Mouse (Mus musculus) embryonic facial prominence, embryonic 12.5 days (tissue): ENCODE measurements around the gene Plk3. TPM values are rescaled to one million over a fixed set of nuclear protein-coding genes. Genes with fewer than 3 reads are reported as not detected.
"Not testable (repeated sequence)": the region's sequence is repeated elsewhere in the genome, so short reads cannot be mapped to it uniquely, and the experiment has no call there.

Experiments used
- ATAC-seq: fragments of 200-750 bp; cut with Nextera tagmentation; 2 replicates; pipeline ENCODE4 v1.8.0; 2017; ENCODE audit not compliant: insufficient number of reproducible peaks, insufficient read depth, low FRiP score, low TSS enrichment
- H3K27ac ChIP-seq: fragments of 300-500 bp; sonication (generic); 2 replicates; pipeline ENCODE4 v1.5.1; 2016; ENCODE audit warnings: mild to moderate bottlenecking
- H3K27me3 ChIP-seq: fragments of 300-500 bp; sonication (generic); 2 replicates; pipeline ENCODE4 v1.6.1; 2016; ENCODE audit warnings: mild to moderate bottlenecking, moderate library complexity
- H3K36me3 ChIP-seq: fragments of 300-500 bp; sonication (generic); 2 replicates; pipeline ENCODE4 v1.6.1; 2016; ENCODE audit warnings: mild to moderate bottlenecking
- H3K4me1 ChIP-seq: fragments of 300-500 bp; sonication (generic); 2 replicates; pipeline ENCODE4 v1.6.1; 2016
- H3K4me2 ChIP-seq: fragments of 300-500 bp; sonication (generic); replicated peaks from 2 replicates; pipeline ENCODE4 v1.6.1; 2016; ENCODE audit warnings: mild to moderate bottlenecking, moderate library complexity
- H3K4me3 ChIP-seq: fragments of 300-500 bp; sonication (generic); 2 replicates; pipeline ENCODE4 v1.5.1; 2016; ENCODE audit warnings: mild to moderate bottlenecking
- H3K9ac ChIP-seq: fragments of 300-500 bp; sonication (generic); 2 replicates; pipeline ENCODE4 v1.6.1; 2016; ENCODE audit warnings: mild to moderate bottlenecking, moderate library complexity
- H3K9me3 ChIP-seq: fragments of 300-500 bp; sonication (generic); 2 replicates; pipeline ENCODE4 v1.6.1; 2016; ENCODE audit warnings: mild to moderate bottlenecking, moderate library complexity
- WGBS: fragments of 180-500 bp; shearing (Covaris S2); methylation state at CpG from one replicate; pipeline ENCODE4 v1.1.7; 2016; 5-methylcytosine and 5-hydroxymethylcytosine counted together
- polyA plus RNA-seq: library from polyadenylated mRNA; unstranded; fragments of >200 nt; fragmentation: Nextera tagmentation; extraction: Ambion mirVana; gene quantifications from 2 replicates; pipeline ENCODE4 v1.2.1, GENCODE M21; 2016

The Plk3 gene
- polyA plus RNA-seq, result 5.0 and 5.5 TPM in 2 replicates

- WGBS, result 3% methylated on average over 37 of the region's 48 CpGs
- H3K9me3 ChIP-seq, result no peaks in the 10 kb centered on the region
- H3K9ac ChIP-seq, result peak within 1 kb of the TSS; percentile 78
- peak within 1 kb of the TSS; percentile 96 for H3K4me2 ChIP-seq
- peak within 1 kb of the TSS; percentile 87 for H3K4me3 ChIP-seq
- peaks cover 17% of the 10 kb centered on the region; the same call in 1 of the 2 replicates for H3K4me1 ChIP-seq
- no peak within 1 kb of the TSS for H3K27ac ChIP-seq
- ATAC-seq, result peak; percentile 78
- peaks cover 29% of the 10 kb centered on the region for H3K27me3 ChIP-seq
- peaks cover 1% of the 10 kb centered on the region; the same call in 1 of the 2 replicates for H3K36me3 ChIP-seq
Observed at GRCm38 (mm10) chr4:117133817-117134600, at the start of gene Plk3. Gene Plk3 (minus strand): TSS chr4:117133963.

- peak overlapping the region; percentile 51 for H3K9ac ChIP-seq
- H3K27ac ChIP-seq, result peak overlapping the region; percentile 48; the same call in 1 of the 2 replicates
Observed at GRCm38 (mm10) chr4:117182759-117183096, 49.0 kb upstream of the Plk3 start.

DNA sequence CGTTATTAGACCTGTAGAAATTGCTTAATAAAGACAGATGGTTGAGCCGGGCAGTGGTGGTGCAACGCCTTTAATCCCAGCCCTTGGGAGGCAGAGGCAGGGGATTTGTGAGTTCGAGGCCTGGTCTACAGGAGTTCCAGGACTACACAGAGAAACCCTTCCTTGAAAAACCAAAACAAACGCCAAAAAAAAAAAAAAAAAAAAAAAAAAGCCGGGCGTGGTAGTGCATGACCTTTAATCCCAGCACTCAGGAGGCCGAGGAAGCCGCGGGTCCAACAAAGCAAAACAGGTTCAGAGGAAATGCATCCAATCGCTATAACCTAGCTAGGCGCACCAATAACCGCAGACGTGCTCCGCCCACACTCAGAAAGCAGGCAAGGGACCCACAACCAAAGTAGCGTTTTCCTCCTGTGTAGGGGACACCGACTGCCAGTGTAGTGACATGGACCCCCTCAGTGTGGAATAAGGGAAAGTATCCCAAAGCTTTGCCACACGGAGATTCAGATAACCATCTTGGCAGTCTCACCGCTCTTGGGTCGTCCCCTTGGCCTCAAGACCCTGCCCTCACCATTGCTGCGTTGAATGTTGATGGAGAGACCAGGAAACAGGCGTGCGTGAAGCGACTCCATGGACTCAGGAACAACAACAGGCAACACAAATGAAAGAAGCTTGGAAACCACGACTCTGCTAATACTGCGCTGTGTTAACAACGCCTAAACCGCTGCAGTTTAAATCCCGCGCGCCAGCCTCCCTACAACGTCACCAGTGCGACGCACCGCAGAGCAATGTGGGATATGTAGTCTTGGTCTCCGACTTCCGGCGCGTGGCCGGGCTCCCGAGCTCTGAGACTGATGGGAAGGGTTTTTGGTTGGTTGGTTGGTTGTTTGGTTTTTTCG lies 48.3 kb upstream of the Plk3 start, which contains the start of gene Kif2c:
Kif2c (minus strand) TSS at position 777 of the 896 bp plus-strand sequence.
- H3K4me1 ChIP-seq, result peaks cover 9% of the 10 kb centered on the region
- H3K9me3 ChIP-seq, result no peaks in the 10 kb centered on the region
- peaks cover 30% of the 10 kb centered on the region for H3K36me3 ChIP-seq
- peak within 1 kb of the TSS; percentile 61 for H3K9ac ChIP-seq
- H3K4me2 ChIP-seq, result peak within 1 kb of the TSS; percentile 72
- H3K27ac ChIP-seq, result peak within 1 kb of the TSS; percentile 61
- ATAC-seq, result peak; percentile 91
- H3K27me3 ChIP-seq, result no peaks in the 10 kb centered on the region
- H3K4me3 ChIP-seq, result peak within 1 kb of the TSS; percentile 56
- under 1% methylated on average over 42 of the region's 42 CpGs for WGBS

More at GRCm38 (mm10) chr4:117182759-117183096, 49.0 kb upstream of the Plk3 start:
- H3K27me3 ChIP-seq, H3K9me3 ChIP-seq, H3K4me1 ChIP-seq: not testable (repeated sequence)
- peak; percentile 25 for ATAC-seq
- H3K4me2 ChIP-seq, result peak overlapping the region; percentile 72
- H3K36me3 ChIP-seq, result peaks cover 25% of the 10 kb centered on the region
- peak overlapping the region; percentile 56 for H3K4me3 ChIP-seq
- 15% methylated on average over 9 of the region's 9 CpGs for WGBS

DNA sequence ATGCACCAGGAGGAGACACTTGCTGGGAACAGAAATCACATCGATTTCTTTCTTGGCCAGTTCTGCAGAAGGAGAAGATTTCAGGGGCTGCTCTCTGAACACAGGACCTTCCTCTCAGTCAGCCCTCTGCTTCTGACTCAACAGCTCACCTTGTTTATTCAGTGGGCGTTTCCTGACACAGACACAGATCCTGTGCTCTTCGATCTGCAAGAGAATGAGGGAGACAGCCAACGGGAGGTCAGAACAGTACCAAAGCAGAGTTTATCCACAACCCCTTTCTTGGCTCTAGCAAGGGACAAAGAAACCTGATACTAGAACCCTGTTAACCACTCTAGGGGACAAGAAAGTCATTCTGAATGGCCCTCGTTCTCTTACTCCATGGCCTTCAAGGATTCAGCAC lies 36.2 kb upstream of the Plk3 start:
- no peaks in the 10 kb centered on the region for H3K27me3 ChIP-seq
- H3K4me2 ChIP-seq, result no peak overlapping the region
- peaks cover 94% of the 10 kb centered on the region for H3K36me3 ChIP-seq
- H3K4me1 ChIP-seq, result no peaks in the 10 kb centered on the region
- ATAC-seq, result no peak
- H3K9me3 ChIP-seq, result no peaks in the 10 kb centered on the region
- no peak overlapping the region for H3K4me3 ChIP-seq
- H3K9ac ChIP-seq, result no peak overlapping the region; the same call in 1 of the 2 replicates
- 92% methylated on average over 5 of the region's 5 CpGs for WGBS
- H3K27ac ChIP-seq, result no peak overlapping the region

DNA sequence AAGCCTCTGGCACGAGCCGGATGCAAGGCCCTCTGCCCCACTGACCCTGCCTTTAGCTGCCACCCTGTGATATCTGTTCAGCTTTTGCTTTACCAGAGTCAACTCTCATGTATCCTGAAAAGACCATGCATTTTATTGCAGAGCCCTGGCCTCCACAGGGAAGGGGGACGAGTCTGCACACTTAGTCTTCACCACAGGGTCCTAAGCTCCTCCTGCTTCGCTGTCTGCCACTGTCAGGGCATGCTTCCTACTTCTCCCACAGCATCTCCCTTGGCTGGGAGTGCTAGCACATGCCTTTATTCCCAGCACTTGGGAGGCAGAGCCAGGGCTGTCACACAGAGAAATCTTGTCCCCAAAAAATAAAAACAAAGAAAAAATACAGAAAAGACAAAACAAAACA lies 27.4 kb upstream of the Plk3 start:
- H3K9ac ChIP-seq, result no peak overlapping the region
- H3K4me2 ChIP-seq, result no peak overlapping the region
- no peak overlapping the region for H3K27ac ChIP-seq
- H3K4me1 ChIP-seq, result no peaks in the 10 kb centered on the region
- WGBS, result 72% methylated on average over 4 of the region's 4 CpGs
- no peaks in the 10 kb centered on the region for H3K27me3 ChIP-seq
- peaks cover 65% of the 10 kb centered on the region for H3K36me3 ChIP-seq
- H3K4me3 ChIP-seq, result no peak overlapping the region
- no peaks in the 10 kb centered on the region for H3K9me3 ChIP-seq
- ATAC-seq, result no peak

GRCm38 (mm10) chr4:117159666-117160065 lies 25.9 kb upstream of the Plk3 start:
- Histone ChIP-seq H3K4me3 (no peak overlapping the region), H3K9ac (no peak overlapping the region), H3K4me2 (no peak overlapping the region), H3K4me1 (peaks cover 5% of the 10 kb centered on the region; the same call in 1 of the 2 replicates), H3K27ac (no peak overlapping the region), H3K36me3 (peaks cover 51% of the 10 kb centered on the region), H3K9me3 (no peaks in the 10 kb centered on the region), H3K27me3 (no peaks in the 10 kb centered on the region)
- no peak for ATAC-seq
- whole genome bisulfite sequencing, result 86% methylated on average over 10 of the region's 10 CpGs

DNA sequence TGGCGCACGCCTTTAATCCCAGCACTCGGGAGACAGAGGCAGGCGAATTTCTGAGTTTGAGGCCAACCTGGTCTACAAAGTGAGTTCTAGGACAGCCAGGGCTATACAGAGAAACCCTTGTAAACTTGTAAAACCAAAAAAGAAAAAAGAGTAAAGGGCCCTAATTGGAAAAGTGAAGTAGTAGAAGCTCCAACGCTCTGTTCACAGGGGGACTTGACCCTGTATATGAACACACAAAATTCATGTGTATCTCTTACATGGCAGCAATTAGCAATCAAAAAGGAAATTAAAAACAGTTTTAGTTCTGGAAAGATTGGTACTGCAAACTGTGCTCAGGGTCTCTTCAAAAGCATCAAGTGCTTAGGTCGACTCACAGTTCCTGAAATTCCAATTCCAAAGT lies 22.6 kb upstream of the Plk3 start:
- Histone ChIP-seq H3K4me3 (peak overlapping the region; percentile 98), H3K27me3 (no peaks in the 10 kb centered on the region), H3K9ac (no peak overlapping the region), H3K36me3 (peaks cover 55% of the 10 kb centered on the region), H3K4me1 (peaks cover 24% of the 10 kb centered on the region), H3K9me3 (no peaks in the 10 kb centered on the region), H3K27ac (peak overlapping the region; percentile 96; the same call in 1 of the 2 replicates), H3K4me2 (peak overlapping the region; percentile 92)
- ATAC-seq, result 0 out of 2 replicates have a peak, but pooled peaks have one; percentile 1
- 34% methylated on average over 6 of the region's 6 CpGs for WGBS

- under 1% methylated on average over 50 of the region's 52 CpGs for WGBS
- H3K27ac ChIP-seq, result peak within 1 kb of the TSS; percentile 96
- H3K27me3 ChIP-seq, result no peaks in the 10 kb centered on the region
- peaks cover 55% of the 10 kb centered on the region for H3K36me3 ChIP-seq
- peak within 1 kb of the TSS; percentile 99 for H3K9ac ChIP-seq
- peak; percentile 90 for ATAC-seq
- peak within 1 kb of the TSS; percentile 98 for H3K4me3 ChIP-seq
- H3K4me1 ChIP-seq, result peaks cover 24% of the 10 kb centered on the region
- peak within 1 kb of the TSS; percentile 92 for H3K4me2 ChIP-seq
- no peaks in the 10 kb centered on the region for H3K9me3 ChIP-seq
Observed at GRCm38 (mm10) chr4:117155792-117156355, 22.1 kb upstream of the Plk3 start, which contains the start of gene Rps8. Gene Rps8 (minus strand): TSS chr4:117156243.

DNA sequence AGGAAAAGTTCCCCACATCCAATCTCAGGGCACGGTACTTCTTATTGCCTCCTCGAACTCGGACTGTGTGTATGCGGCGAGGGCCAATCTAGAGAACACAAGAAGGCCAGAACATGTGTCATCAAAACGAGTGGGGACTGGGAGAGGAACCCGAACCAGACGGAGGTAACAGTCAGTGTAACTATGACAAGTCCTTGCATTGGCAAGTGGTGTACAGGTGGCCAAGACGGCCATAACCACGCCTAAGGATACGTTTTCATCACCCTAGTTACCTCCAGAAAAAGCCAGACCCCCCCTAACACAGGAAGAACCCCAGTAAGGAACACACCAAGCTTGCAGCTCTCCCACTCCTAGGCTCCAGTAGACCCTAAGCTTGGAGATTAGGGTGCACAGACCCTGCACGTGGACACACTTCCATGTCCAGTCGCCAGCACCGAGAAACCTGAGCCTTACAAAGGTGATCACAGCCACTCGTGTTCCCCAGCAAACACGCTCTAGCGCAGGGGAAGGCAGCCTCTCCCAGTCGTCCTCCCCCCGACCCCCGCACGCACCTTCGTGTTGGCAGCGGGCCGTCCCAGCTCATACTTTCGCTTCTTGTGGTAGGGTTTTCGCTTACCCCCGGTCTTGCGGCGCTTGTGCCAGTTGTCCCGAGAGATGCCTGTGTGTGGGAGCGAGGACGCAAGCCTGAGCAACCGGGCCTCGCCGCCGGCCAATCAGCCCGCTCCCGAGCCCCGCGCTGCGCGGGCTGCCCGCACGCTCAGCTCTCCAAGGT lies 21.4 kb upstream of the Plk3 start:
- no peaks in the 10 kb centered on the region for H3K27me3 ChIP-seq
- 2% methylated on average over 44 of the region's 44 CpGs for WGBS
- H3K4me1 ChIP-seq, result peaks cover 24% of the 10 kb centered on the region
- no peak for ATAC-seq
- H3K4me3 ChIP-seq, result peak overlapping the region; percentile 98
- peak overlapping the region; percentile 99 for H3K9ac ChIP-seq
- H3K9me3 ChIP-seq, result no peaks in the 10 kb centered on the region
- H3K4me2 ChIP-seq, result peak overlapping the region; percentile 92
- peaks cover 56% of the 10 kb centered on the region for H3K36me3 ChIP-seq
- peak overlapping the region; percentile 96 for H3K27ac ChIP-seq

GRCm38 (mm10) chr4:117152714-117153113 lies 19.0 kb upstream of the Plk3 start:
- Histone ChIP-seq H3K4me1 (peaks cover 24% of the 10 kb centered on the region), H3K9me3 (no peaks in the 10 kb centered on the region), H3K9ac (peak overlapping the region; percentile 10; the same call in 1 of the 2 replicates), H3K4me2 (no peak overlapping the region), H3K4me3 (no peak overlapping the region; the same call in 1 of the 2 replicates), H3K27me3 (no peaks in the 10 kb centered on the region), H3K36me3 (peaks cover 60% of the 10 kb centered on the region), H3K27ac (no peak overlapping the region)
- WGBS, result 81% methylated on average over 5 of the region's 5 CpGs
- ATAC-seq, result no peak
